Mouse (Mus musculus): ENCODE results near the gene Zfp595. TPM values are rescaled to one million over a fixed set of nuclear protein-coding genes. Genes with fewer than 3 reads are reported as not detected.
A peak's percentile ranks its signal among the peaks of the same experiment; 100 is the strongest.
"Not testable (repeated sequence)": the region's sequence is repeated elsewhere in the genome, so short reads cannot be mapped to it uniquely, and the experiment has no call there.

The Zfp595 gene
- 1.8 TPM in 2 replicates for polyA plus RNA-seq (2015; fragmentation: Nextera tagmentation; extraction: Ambion mirVana)

GRCm38 (mm10) chr13:67332019-67332724, at the start of gene Zfp595:
Zfp595 (minus strand) TSS chr13:67332570.
- Histone ChIP-seq H3K4me2 (ENCODE audit: low read depth, low read length) (peak within 1 kb of the TSS; percentile 67), H3K27ac (ENCODE audit: low read length) (peak within 1 kb of the TSS; percentile 71), H3K9me3 (replicated peaks; ENCODE audit: control insufficient read depth, low read length) (no peaks in the 10 kb centered on the region), H3K4me1 (ENCODE audit: control insufficient read depth, insufficient read depth, low read length) (peaks cover 9% of the 10 kb centered on the region), H3K4me3 (ENCODE audit: low read length) (peak within 1 kb of the TSS; percentile 57), H3K9ac (ENCODE audit: low read length) (peak within 1 kb of the TSS; percentile 66), H3K27me3 (ENCODE audit: control insufficient read depth, insufficient read depth, low read length) (no peaks in the 10 kb centered on the region), H3K36me3 (ENCODE audit: control insufficient read depth, insufficient read depth) (no peaks in the 10 kb centered on the region)
- peak; percentile 86 for ATAC-seq (replicated peaks; ENCODE audit: extremely low read depth, insufficient read depth, low FRiP score)
- 10% methylated on average over 17 of the region's 17 CpGs for WGBS

GRCm38 (mm10) chr13:67376255-67376654, 43.9 kb upstream of the Zfp595 start:
- not testable (repeated sequence) for H3K4me2 ChIP-seq (ENCODE audit: low read depth, low read length); H3K9ac ChIP-seq (ENCODE audit: low read length); H3K27ac ChIP-seq (ENCODE audit: low read length); H3K4me3 ChIP-seq (ENCODE audit: low read length); H3K36me3 ChIP-seq (ENCODE audit: control insufficient read depth, insufficient read depth); ATAC-seq (replicated peaks; ENCODE audit: extremely low read depth, insufficient read depth, low FRiP score); H3K9me3 ChIP-seq (replicated peaks; ENCODE audit: control insufficient read depth, low read length); H3K4me1 ChIP-seq (ENCODE audit: control insufficient read depth, insufficient read depth, low read length); H3K27me3 ChIP-seq (ENCODE audit: control insufficient read depth, insufficient read depth, low read length)
- WGBS = 77% methylated on average over 3 of the region's 3 CpGs

- Histone ChIP-seq H3K9ac (ENCODE audit: low read length) (peak within 1 kb of the TSS; percentile 67), H3K4me2 (ENCODE audit: low read depth, low read length) (peak within 1 kb of the TSS; percentile 71), H3K4me3 (ENCODE audit: low read length) (peak within 1 kb of the TSS; percentile 72)
- WGBS = 12% methylated on average over 13 of the region's 15 CpGs
- H3K9me3 ChIP-seq (replicated peaks; ENCODE audit: control insufficient read depth, low read length); H3K27ac ChIP-seq (ENCODE audit: low read length); H3K4me1 ChIP-seq (ENCODE audit: control insufficient read depth, insufficient read depth, low read length); H3K27me3 ChIP-seq (ENCODE audit: control insufficient read depth, insufficient read depth, low read length); H3K36me3 ChIP-seq (ENCODE audit: control insufficient read depth, insufficient read depth): not testable (repeated sequence)
- ATAC-seq (replicated peaks; ENCODE audit: extremely low read depth, insufficient read depth, low FRiP score) = peak; percentile 93
Observed at GRCm38 (mm10) chr13:67375050-67375911, 42.9 kb upstream of the Zfp595 start, which contains the start of the genes Gm28041 and Zfp456. Gm28041 (minus strand) TSS chr13:67375733. Zfp456 (minus strand) TSS chr13:67375810.

GRCm38 (mm10) chr13:67360131-67360744, 27.9 kb upstream of the Zfp595 start, which contains the start of the genes Gm28044 and Zfp953:
Gm28044 (minus strand) TSS chr13:67360536.
Zfp953 (minus strand) TSS chr13:67360605.
- ATAC-seq (replicated peaks; ENCODE audit: extremely low read depth, insufficient read depth, low FRiP score) = peak; percentile 86
- WGBS = 0% methylated on average over 15 of the region's 15 CpGs

GRCm38 (mm10) chr13:67351854-67352253, 19.5 kb upstream of the Zfp595 start:
- H3K36me3 ChIP-seq (ENCODE audit: control insufficient read depth, insufficient read depth) = no peaks in the 10 kb centered on the region
- H3K9me3 ChIP-seq (replicated peaks; ENCODE audit: control insufficient read depth, low read length) = no peaks in the 10 kb centered on the region
- H3K27me3 ChIP-seq (ENCODE audit: control insufficient read depth, insufficient read depth, low read length) = no peaks in the 10 kb centered on the region
- no peaks in the 10 kb centered on the region for H3K4me1 ChIP-seq (ENCODE audit: control insufficient read depth, insufficient read depth, low read length)
- no peak overlapping the region for H3K27ac ChIP-seq (ENCODE audit: low read length)
- no peak for ATAC-seq (replicated peaks; ENCODE audit: extremely low read depth, insufficient read depth, low FRiP score)
- no peak overlapping the region for H3K4me2 ChIP-seq (ENCODE audit: low read depth, low read length)
- H3K9ac ChIP-seq (ENCODE audit: low read length) = no peak overlapping the region
- H3K4me3 ChIP-seq (ENCODE audit: low read length) = no peak overlapping the region

More at GRCm38 (mm10) chr13:67360131-67360744, 27.9 kb upstream of the Zfp595 start, which contains the start of the genes Gm28044 and Zfp953:
- Histone ChIP-seq H3K4me2 (ENCODE audit: low read depth, low read length) (peak within 1 kb of the TSS; percentile 81), H3K27ac (ENCODE audit: low read length) (peak within 1 kb of the TSS; percentile 71), H3K4me1 (ENCODE audit: control insufficient read depth, insufficient read depth, low read length) (peaks cover 7% of the 10 kb centered on the region; the same call in 1 of the 2 replicates), H3K9ac (ENCODE audit: low read length) (peak within 1 kb of the TSS; percentile 82), H3K4me3 (ENCODE audit: low read length) (peak within 1 kb of the TSS; percentile 83), H3K36me3 (ENCODE audit: control insufficient read depth, insufficient read depth) (no peaks in the 10 kb centered on the region), H3K9me3 (replicated peaks; ENCODE audit: control insufficient read depth, low read length) (no peaks in the 10 kb centered on the region), H3K27me3 (ENCODE audit: control insufficient read depth, insufficient read depth, low read length) (no peaks in the 10 kb centered on the region)

DNA sequence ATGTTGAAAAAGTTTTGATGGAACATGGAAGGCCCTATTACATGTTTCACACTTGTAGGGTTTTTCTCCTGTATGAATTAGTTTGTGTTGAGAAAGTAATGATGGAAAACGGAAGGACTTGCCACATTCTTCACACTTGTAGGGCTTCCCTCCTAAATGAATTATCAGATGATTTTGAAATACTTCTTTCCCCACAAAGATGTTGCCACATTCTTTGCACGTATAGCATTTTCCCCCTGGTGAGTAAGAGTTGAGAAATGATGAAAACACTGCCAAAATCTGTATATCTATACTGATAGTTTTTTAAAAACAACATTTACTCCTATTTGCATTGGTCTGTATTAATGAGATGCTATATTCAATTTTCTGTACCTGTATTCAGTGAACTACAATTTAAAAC, 11.1 kb upstream of the Zfp595 start:
- Histone ChIP-seq H3K36me3 (ENCODE audit: control insufficient read depth, insufficient read depth) (peaks cover 11% of the 10 kb centered on the region), H3K4me2 (ENCODE audit: low read depth, low read length) (no peak overlapping the region), H3K9me3 (replicated peaks; ENCODE audit: control insufficient read depth, low read length) (no peaks in the 10 kb centered on the region), H3K27me3 (ENCODE audit: control insufficient read depth, insufficient read depth, low read length) (no peaks in the 10 kb centered on the region), H3K4me3 (ENCODE audit: low read length) (no peak overlapping the region), H3K9ac (ENCODE audit: low read length) (no peak overlapping the region), H3K4me1 (ENCODE audit: control insufficient read depth, insufficient read depth, low read length) (no peaks in the 10 kb centered on the region), H3K27ac (ENCODE audit: low read length) (no peak overlapping the region)
- WGBS = 78% methylated on average over 2 of the region's 2 CpGs
- no peak for ATAC-seq (replicated peaks; ENCODE audit: extremely low read depth, insufficient read depth, low FRiP score)

- peak; percentile 5; the same call in 1 of the 2 replicates for ATAC-seq (replicated peaks; ENCODE audit: extremely low read depth, insufficient read depth, low FRiP score)
- WGBS = 55% methylated on average over 1 of the region's 1 CpGs
- Histone ChIP-seq H3K27me3 (ENCODE audit: control insufficient read depth, insufficient read depth, low read length) (no peaks in the 10 kb centered on the region), H3K36me3 (ENCODE audit: control insufficient read depth, insufficient read depth) (no peaks in the 10 kb centered on the region), H3K4me1 (ENCODE audit: control insufficient read depth, insufficient read depth, low read length) (peaks cover 9% of the 10 kb centered on the region), H3K9me3 (replicated peaks; ENCODE audit: control insufficient read depth, low read length) (no peaks in the 10 kb centered on the region), H3K4me2 (ENCODE audit: low read depth, low read length) (peak overlapping the region; percentile 67), H3K4me3 (ENCODE audit: low read length) (peak overlapping the region; percentile 57), H3K27ac (ENCODE audit: low read length) (peak overlapping the region; percentile 71), H3K9ac (ENCODE audit: low read length) (peak overlapping the region; percentile 66)
Observed at GRCm38 (mm10) chr13:67332877-67333276, 507 bp upstream of the Zfp595 start.

GRCm38 (mm10) chr13:67306718-67307117, 25.7 kb downstream of the Zfp595 start:
- Histone ChIP-seq H3K9me3 (replicated peaks; ENCODE audit: control insufficient read depth, low read length) (peaks cover 1% of the 10 kb centered on the region; the same call in 1 of the 2 replicates), H3K4me2 (ENCODE audit: low read depth, low read length) (peak overlapping the region; percentile 93), H3K27ac (ENCODE audit: low read length) (no peak overlapping the region; the same call in none of the 2 replicates), H3K9ac (ENCODE audit: low read length) (peak overlapping the region; percentile 90), H3K4me3 (ENCODE audit: low read length) (peak overlapping the region; percentile 92), H3K4me1 (ENCODE audit: control insufficient read depth, insufficient read depth, low read length) (peaks cover 4% of the 10 kb centered on the region), H3K36me3 (ENCODE audit: control insufficient read depth, insufficient read depth) (no peaks in the 10 kb centered on the region), H3K27me3 (ENCODE audit: control insufficient read depth, insufficient read depth, low read length) (no peaks in the 10 kb centered on the region)
- WGBS = 26% methylated on average over 5 of the region's 5 CpGs
- 0 out of 2 replicates have a peak, but pooled peaks have one; percentile 38 for ATAC-seq (replicated peaks; ENCODE audit: extremely low read depth, insufficient read depth, low FRiP score)

All from heart, embryonic 16.5 days (tissue).